Mouse (Mus musculus): ENCODE results near the gene Ifitm7. TPM values are rescaled to one million over a fixed set of nuclear protein-coding genes. Genes with fewer than 3 reads are reported as not detected.
"Not testable (repeated sequence)": the region's sequence is repeated elsewhere in the genome, so short reads cannot be mapped to it uniquely, and the experiment has no call there.

Gene Ifitm7
- total RNA-seq, 4 experiments from 2014 or later, result 1.3 to 3.5 (median 2.7) TPM

- DNase-seq (ENCODE audit: low spot score in 2 of 2), result not testable (repeated sequence)
These were observed 5.0 kb downstream of the Ifitm7 start for GRCm38 (mm10) chr16:13981726-13982125.

GRCm38 (mm10) chr16:13977026-13977425 is 9.7 kb downstream of the Ifitm7 start:
- not testable (repeated sequence) for DNase-seq (ENCODE audit: low spot score in 2 of 2)

- DNase-seq (ENCODE audit: low spot score in 2 of 2), result not testable (repeated sequence)
These were observed 10.3 kb downstream of the Ifitm7 start for GRCm38 (mm10) chr16:13976358-13976896.

- no peak for DNase-seq (ENCODE audit: low spot score in 2 of 2)
These were observed 14.6 kb downstream of the Ifitm7 start for GRCm38 (mm10) chr16:13972051-13972450.

- DNase-seq (ENCODE audit: low spot score in 2 of 2), result no peak
These were observed 17.6 kb downstream of the Ifitm7 start for GRCm38 (mm10) chr16:13969096-13969495.

- no peak for DNase-seq (ENCODE audit: low spot score in 2 of 2)
These were observed 24.6 kb downstream of the Ifitm7 start for GRCm38 (mm10) chr16:13962053-13962452.

GRCm38 (mm10) chr16:13951245-13951644 is 35.4 kb downstream of the Ifitm7 start:
- no peak for DNase-seq (ENCODE audit: low spot score in 2 of 2)

GRCm38 (mm10) chr16:13946306-13946705 is 40.4 kb downstream of the Ifitm7 start:
- no peak for DNase-seq (ENCODE audit: low spot score in 2 of 2)

- no peak for DNase-seq (ENCODE audit: low spot score in 2 of 2)
These were observed 41.5 kb downstream of the Ifitm7 start for GRCm38 (mm10) chr16:13945153-13945552.

- no peak for DNase-seq (ENCODE audit: low spot score in 2 of 2)
These were observed 41.9 kb downstream of the Ifitm7 start for GRCm38 (mm10) chr16:13944752-13945151.

- no peak for DNase-seq (ENCODE audit: low spot score in 2 of 2)
These were observed 42.5 kb downstream of the Ifitm7 start for GRCm38 (mm10) chr16:13944178-13944577.

- DNase-seq (ENCODE audit: low spot score in 2 of 2), result no peak
These were observed 45.8 kb downstream of the Ifitm7 start for GRCm38 (mm10) chr16:13940847-13941395.

GRCm38 (mm10) chr16:13940139-13940846 is 46.4 kb downstream of the Ifitm7 start:
- DNase-seq (ENCODE audit: low spot score in 2 of 2), result peak; percentile 78 to 85

Other genes with a start within 250 kb of the Ifitm7 start
- gene Rrn3, start 206.2 kb downstream of the Ifitm7 start, total RNA-seq (2022), result 10 to 100 TPM; 44.5 to 57.4 (median 51.1) TPM
- gene Ntan1, start 168.0 kb downstream of the Ifitm7 start, total RNA-seq (2022), result 10 to 100 TPM; 90.5 to 94.1 (median 92.2) TPM
- gene Pdxdc1, start 83.8 kb downstream of the Ifitm7 start, total RNA-seq (2022), result 10 to 100 TPM; 72.3 to 79.6 (median 74.5) TPM
- gene Mpv17l, start 83.7 kb downstream of the Ifitm7 start, total RNA-seq (2022), result 10 to 100 TPM; 74.4 to 77.8 (median 75.4) TPM
- gene 2900011O08Rik, start 284 bp downstream of the Ifitm7 start, total RNA-seq (2022), result 100 to 1,000 TPM; 231 to 272 (median 251) TPM
- gene Nde1, start 176.4 kb upstream of the Ifitm7 start, total RNA-seq (2022), result 10 to 100 TPM; 24.0 to 27.2 (median 24.9) TPM
- gene Marf1, start 176.5 kb upstream of the Ifitm7 start, total RNA-seq (2022), result 100 to 1,000 TPM; 119 to 156 (median 140) TPM

All from layer of hippocampus, adult 8-10 months (tissue).